Mouse (Mus musculus) adrenal gland, adult 18-20 months (tissue): ENCODE measurements around the gene Hdc. TPM values are rescaled to one million over a fixed set of nuclear protein-coding genes. Genes with fewer than 3 reads are reported as not detected.
A peak's percentile ranks its signal among the peaks of the same experiment; 100 is the strongest.

Source experiments
- DNase-seq, 2 experiments: peaks; one replicate each; pipeline ENCODE4 v3.0.0; 2021 to 2022; ENCODE audit warnings: low spot score in 2 of 2
- total RNA-seq, 2 experiments: library from RNA; stranded (reverse); gene quantifications; 1 replicate in 1 of 2; 2 replicates in 1 of 2; pipeline ENCODE4 v1.2.3; 2021

The Hdc gene
- total RNA-seq, 2 experiments from 2014 or later: 11.0 to 51.9 TPM

GRCm38 (mm10) chr2:126601918-126602600, 17.0 kb downstream of the Hdc start:
- no peak for DNase-seq

- DNase-seq: no peak
Measured at GRCm38 (mm10) chr2:126600533-126600932, 18.6 kb downstream of the Hdc start.

DNA sequence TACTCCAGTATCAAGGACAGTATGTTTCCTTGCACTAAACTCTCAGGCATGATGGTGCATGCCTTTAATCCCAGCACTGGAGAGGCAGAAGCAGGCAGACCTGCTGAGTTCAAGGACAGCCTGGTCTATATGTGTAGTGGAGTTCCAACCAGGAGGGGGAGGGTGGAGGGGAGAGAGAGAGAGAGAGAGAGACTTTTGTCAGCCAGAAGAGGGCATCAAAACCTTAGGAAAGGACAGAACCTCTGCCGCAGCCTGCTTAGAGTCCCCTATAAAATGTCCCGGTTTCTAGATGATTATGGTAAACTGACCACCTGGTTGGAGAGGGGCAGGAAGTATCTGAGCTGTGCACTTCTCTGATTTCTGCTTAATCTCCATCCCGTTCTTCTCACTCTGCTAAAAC, 20.1 kb downstream of the Hdc start:
- no peak for DNase-seq

- no peak for DNase-seq
Measured at GRCm38 (mm10) chr2:126598359-126598758, 20.7 kb downstream of the Hdc start.

GRCm38 (mm10) chr2:126597279-126598241, 21.5 kb downstream of the Hdc start:
- DNase-seq: no peak

- no peak for DNase-seq
Measured at GRCm38 (mm10) chr2:126596347-126597072, 22.6 kb downstream of the Hdc start.

- DNase-seq: peak; percentile 61 to 79
Measured at GRCm38 (mm10) chr2:126593831-126594610, 25.1 kb downstream of the Hdc start.

DNA sequence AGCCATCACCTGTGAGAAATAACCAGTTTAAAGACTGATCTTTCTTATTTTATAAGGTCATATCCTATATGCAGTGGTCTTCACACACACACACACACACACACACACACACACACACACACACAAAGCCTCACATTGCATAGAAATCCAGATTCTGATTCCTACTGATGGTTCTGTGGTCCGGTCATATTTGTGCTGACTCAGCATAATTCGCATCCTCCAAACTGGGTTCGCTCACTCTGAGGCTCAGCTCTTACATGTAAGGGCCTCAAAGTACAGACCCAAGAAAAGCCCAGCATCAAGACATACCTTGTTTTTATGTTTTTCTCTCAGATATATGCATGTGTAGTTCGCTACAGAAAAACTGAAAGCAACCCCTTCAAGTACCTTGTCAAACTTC, 27.8 kb downstream of the Hdc start:
- no peak for DNase-seq

DNA sequence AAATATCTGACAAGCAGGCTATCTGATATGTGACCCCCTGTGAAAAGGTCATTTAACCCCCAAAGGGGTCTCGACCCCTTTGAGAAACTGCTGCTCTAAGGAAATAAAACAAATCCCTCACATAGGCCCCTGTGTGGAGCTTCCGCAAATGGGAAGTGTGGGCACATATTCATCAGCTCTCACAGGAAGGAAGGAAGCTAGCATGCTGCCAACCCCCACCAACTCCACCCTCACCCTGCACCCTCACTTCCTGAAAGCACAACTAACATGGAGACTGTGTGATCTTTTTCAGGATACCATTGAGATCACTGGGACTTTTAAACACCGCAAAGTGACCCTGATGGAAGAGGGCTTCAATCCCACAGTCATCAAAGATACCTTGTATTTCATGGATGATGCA, 31.6 kb downstream of the Hdc start:
- no peak for DNase-seq

DNA sequence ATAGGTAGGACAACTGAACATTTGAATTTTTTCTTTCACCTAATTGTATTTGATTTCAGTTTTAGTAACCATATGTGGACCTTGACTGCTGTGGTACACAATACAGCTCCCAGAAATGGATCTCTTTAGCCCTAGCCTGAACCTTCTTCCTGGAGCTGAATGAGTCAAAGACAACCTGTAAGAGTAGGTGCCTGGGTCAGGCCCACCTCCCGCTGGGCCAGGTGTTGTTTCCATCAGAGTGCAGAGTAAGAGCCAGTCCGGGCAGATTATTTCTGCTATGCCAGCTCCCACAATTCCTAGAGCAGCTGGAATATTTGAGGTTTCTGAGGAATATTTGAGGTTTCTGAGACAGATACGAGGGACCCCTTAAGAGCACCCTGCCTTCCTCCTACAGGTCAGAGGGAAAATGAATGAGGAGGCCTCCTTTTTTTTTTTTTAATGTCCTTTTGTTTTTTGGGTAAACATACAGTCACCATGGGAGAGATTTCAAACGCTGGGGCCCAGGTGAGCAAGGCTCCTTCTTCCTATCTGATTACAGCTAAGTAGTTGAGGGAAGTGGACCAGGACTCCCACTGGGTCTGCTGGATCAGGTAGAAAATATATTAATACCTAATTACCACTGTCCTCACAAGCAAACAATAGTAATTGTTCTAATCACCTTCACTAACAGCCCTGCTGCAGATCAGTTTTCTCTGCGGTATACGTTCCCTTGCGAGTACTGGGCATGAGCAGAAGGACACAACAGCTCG, 34.3 kb downstream of the Hdc start:
- no peak for DNase-seq

DNA sequence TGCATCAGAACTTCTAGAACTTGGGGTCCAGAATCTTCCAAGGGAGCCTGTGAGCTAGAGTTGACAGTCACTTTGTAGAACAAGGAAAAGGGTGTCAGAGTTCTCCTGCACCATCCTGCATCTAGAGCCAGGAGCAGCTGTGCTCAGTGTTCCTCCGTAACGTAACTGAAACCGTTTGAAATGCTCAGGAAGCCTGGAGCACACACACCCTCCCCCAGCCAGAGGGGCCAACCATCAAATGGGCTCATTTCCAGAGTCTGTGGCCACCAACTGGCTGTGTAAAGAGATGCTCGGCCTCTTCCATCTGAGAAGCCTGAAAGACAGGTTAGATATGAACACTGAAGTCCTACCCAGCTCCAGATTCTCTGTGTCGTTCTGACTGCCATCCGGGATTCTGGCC, 35.1 kb downstream of the Hdc start:
- no peak for DNase-seq

DNA sequence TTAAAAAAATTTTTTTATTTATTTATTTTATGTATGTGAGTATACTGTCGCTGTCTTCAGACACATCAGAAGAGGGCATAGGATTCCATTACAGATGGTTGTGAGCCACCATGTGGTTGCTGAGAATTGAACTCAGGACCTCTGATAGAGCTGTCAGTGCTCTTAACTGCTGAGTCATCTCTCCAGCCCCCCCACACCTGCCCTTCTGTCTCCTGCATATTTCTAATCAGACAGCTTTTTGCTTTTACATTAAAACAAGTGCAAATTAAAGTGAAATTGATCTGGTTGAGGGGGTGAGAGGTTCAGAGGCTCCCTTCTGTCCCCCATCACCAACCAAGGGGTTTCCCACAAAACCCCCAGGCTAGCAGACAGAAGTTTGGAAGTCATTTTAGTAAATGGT, 39.8 kb downstream of the Hdc start:
- no peak for DNase-seq

- no peak for DNase-seq
Measured at GRCm38 (mm10) chr2:126577362-126577761, 41.7 kb downstream of the Hdc start.

DNA sequence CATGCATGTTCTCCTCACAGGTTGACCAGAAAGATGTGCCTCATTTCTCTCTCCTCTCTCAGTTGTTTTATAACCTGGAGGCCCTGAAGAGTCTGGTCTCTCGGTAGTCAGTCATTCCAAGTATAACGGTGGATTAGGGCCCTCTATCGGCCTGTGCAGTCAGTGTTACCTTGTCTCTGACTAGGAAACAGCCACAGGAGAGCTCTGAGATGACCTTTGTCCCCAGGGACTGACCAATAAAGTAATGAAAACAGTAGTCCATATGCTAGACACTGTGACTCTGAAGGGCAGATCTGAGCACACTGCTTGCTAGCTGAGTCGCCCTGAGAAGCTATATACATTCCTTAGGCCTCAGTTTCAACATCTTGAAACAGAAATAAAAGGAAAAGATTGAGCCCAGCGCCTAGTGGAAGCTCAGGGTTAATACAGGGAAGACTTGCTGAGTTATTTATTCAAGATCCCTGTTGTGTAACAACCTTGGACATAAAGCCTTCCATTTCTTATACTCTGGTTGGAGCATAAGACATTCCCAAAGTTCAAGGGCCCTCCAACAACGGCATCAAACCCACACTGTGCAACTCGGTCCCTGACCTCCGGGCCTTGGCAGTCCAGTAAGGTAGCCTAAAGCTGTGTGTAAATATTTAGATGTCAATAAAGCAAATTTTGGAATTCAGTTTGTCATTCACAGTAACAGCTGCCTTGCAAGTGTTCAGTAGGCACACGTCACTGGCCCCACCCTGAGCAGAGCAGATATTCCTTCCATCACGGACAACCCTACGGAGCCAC, 43.5 kb downstream of the Hdc start:
- no peak for DNase-seq

DNA sequence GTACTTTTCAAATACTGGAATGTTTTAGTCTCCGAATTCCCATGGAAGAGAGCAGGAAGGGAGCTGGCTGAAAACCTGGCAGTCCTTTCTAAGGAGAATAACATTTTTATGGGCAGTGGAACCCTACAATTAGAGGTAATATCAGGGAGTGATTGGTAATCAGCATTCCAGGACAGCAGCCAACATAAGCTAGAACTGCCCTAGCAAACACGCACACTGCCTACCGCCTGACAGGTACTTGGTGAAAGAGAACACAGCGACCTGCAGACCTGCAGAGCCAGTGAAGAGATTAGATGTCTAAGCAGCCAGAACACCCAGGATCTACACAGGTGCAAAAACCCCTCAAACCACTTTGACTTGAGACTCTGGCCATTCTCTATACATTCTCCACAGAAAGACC, 46.4 kb downstream of the Hdc start:
- DNase-seq: no peak

GRCm38 (mm10) chr2:126572163-126572562, 46.9 kb downstream of the Hdc start:
- no peak for DNase-seq

DNA sequence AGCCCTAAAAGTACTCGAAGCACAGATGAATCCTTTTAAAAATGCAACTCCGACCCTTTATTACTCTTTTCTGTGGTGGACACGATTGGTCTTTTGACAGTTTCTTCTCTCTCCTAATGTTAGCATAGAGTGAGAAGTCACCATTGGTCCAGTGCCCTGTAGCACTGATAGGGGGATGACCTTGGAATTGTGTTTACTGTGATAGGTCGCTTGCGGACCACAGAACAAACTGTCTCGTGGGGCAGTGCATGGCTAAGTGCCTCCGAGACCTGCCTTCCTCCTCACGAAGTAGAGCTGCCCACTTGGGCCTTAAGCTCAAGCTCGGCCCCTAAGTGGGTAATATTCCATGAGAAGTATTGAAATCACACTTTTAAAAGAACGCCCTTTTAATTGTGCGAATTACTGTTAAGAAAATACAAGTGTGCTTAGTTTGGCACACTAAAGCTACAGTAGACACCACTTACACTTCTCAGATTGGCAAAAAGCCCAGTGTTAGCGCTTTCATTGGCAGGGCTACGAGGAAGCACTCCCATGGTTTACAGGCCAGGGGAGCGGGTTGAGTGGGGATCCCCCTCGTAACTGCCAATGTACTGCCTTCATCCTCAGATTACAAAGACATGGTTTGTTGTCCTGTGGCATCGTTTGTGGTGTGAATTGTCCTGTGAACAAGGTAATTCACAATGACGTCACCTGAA, 55.5 kb downstream of the Hdc start:
- DNase-seq: no peak

GRCm38 (mm10) chr2:126560094-126560493, 59.0 kb downstream of the Hdc start:
- no peak for DNase-seq

DNA sequence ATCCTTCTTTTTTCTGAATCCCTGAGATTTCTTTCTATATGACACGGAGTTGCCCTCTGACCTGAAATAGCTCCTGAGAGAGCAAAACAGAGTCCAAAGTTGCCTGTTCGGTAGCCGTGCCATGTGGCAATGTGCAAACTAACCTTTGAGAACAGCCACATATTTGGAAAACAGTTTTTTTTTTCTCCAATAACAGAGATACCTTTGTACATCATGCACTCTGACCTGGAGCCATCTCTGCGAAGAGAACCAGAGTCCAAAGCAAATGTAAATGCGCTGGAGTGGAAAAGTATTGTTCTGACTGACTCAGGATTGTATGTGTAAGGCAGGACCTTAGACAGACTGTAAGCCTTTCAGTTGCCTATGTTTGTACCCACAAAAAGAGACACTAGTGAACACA, 63.6 kb downstream of the Hdc start:
- DNase-seq: no peak
